Mouse (Mus musculus) forebrain, embryonic 10.5 days (tissue): ENCODE results near the gene Slc24a3. TPM values are rescaled to one million over a fixed set of nuclear protein-coding genes. Genes with fewer than 3 reads are reported as not detected.

Experiments
- DNase-seq: peaks from one replicate; pipeline ENCODE4 v3.0.0-alpha.2; 2017; ENCODE audit warnings: low spot score; ENCODE audit errors: extremely low spot score
- H3K27ac ChIP-seq: fragments of 300-500 bp; sonication (generic); 2 replicates; pipeline ENCODE4 v1.5.1; 2016; ENCODE audit warnings: mild to moderate bottlenecking
- H3K27me3 ChIP-seq: fragments of 300-500 bp; sonication (generic); 2 replicates; pipeline ENCODE4 v1.6.1; 2016; ENCODE audit warnings: mild to moderate bottlenecking; ENCODE audit not compliant: poor library complexity, severe bottlenecking
- H3K36me3 ChIP-seq: fragments of 300-500 bp; sonication (generic); replicated peaks from 2 replicates; pipeline ENCODE4 v1.6.1; 2016; ENCODE audit warnings: mild to moderate bottlenecking, moderate library complexity
- H3K4me1 ChIP-seq: fragments of 300-500 bp; sonication (generic); 2 replicates; pipeline ENCODE4 v1.6.1; 2016
- H3K4me3 ChIP-seq: fragments of 300-500 bp; sonication (generic); 2 replicates; pipeline ENCODE4 v1.5.1; 2016; ENCODE audit warnings: mild to moderate bottlenecking, moderate library complexity
- H3K9me3 ChIP-seq: fragments of 300-500 bp; sonication (generic); 2 replicates; pipeline ENCODE4 v1.6.1; 2016; ENCODE audit warnings: mild to moderate bottlenecking, moderate library complexity
- WGBS: fragments of 180-500 bp; shearing (Covaris S2); methylation state at CpG from one replicate; pipeline ENCODE4 v1.1.7; 2016; 5-methylcytosine and 5-hydroxymethylcytosine counted together
- polyA plus RNA-seq: library from polyadenylated mRNA; unstranded; fragments of >200 nt; fragmentation: Nextera tagmentation; extraction: Ambion mirVana; gene quantifications from 2 replicates; pipeline ENCODE4 v1.2.1, GENCODE M21; 2016

The Slc24a3 gene
- polyA plus RNA-seq, 1 experiment from 2014 or later: 0.16 TPM

DNA sequence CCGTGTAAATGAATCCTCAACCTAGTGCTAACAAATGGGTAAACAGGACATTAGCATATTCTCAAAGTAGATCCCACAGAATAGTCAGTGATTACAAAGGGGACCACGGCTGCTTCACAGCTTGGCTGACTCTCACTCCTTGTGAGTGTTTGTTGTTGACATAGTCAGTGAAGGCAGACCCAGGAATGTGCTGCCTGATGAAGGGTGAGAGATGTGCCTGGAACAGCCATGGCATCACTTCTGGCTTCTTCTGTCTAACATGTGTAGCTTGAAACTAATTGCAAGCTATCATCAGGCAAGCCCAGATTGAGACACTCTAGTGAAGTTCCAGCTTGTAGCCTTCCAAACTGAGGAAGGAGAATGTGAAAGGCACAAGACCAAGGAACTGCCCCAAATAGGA is 151.4 kb downstream of the Slc24a3 start:
- H3K36me3 ChIP-seq: no peaks in the 10 kb centered on the region
- H3K27me3 ChIP-seq: no peaks in the 10 kb centered on the region
- H3K4me3 ChIP-seq: no peak overlapping the region
- WGBS: 74% methylated on average over 2 of the region's 2 CpGs
- DNase-seq: no peak
- H3K4me1 ChIP-seq: no peaks in the 10 kb centered on the region
- no peak overlapping the region for H3K27ac ChIP-seq
- H3K9me3 ChIP-seq: no peaks in the 10 kb centered on the region

DNA sequence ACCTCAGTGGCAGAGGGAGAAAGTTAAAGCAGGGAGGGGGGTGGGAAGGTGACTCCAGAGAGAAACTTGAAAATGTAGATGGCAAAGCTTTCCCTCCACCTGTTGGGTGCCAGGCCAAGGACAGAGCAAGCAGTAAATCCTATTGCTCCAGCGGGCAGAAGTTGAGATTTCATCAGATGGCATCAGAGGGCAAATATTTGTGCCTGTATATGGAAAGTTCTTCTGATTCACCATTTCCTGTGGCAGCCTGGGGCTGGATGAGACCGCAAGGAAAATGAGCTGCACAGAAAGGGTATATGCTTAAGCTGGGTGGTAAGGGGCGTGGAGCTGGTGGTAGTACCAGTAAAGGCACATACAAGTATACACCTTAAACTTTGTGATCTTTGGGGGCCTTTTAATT is 153.7 kb downstream of the Slc24a3 start:
- Histone ChIP-seq H3K36me3 (no peaks in the 10 kb centered on the region), H3K27me3 (no peaks in the 10 kb centered on the region), H3K4me1 (no peaks in the 10 kb centered on the region), H3K27ac (no peak overlapping the region), H3K9me3 (no peaks in the 10 kb centered on the region), H3K4me3 (no peak overlapping the region)
- no peak for DNase-seq
- WGBS: 93% methylated on average over 3 of the region's 3 CpGs

DNA sequence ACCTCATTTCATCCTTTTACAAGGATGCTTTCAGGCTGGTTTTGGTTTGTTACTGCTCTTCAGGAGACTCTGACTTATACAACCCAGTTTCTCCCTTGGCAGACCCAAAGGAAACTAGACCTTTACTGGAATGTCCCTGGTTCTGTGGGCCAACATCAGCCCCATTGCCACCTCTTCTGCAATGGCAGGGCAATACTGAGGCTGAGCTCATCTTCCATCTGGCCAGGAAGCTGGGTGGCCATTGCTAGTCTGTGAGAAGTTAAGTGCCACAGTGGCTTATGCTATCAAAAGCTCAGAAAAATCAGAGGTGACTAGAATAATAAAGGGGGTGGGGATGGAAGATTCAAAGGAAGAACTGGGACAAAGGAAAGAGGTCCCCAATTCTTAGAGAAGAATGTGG is 154.2 kb downstream of the Slc24a3 start:
- no peak for DNase-seq
- Histone ChIP-seq H3K27me3 (no peaks in the 10 kb centered on the region), H3K36me3 (no peaks in the 10 kb centered on the region)

DNA sequence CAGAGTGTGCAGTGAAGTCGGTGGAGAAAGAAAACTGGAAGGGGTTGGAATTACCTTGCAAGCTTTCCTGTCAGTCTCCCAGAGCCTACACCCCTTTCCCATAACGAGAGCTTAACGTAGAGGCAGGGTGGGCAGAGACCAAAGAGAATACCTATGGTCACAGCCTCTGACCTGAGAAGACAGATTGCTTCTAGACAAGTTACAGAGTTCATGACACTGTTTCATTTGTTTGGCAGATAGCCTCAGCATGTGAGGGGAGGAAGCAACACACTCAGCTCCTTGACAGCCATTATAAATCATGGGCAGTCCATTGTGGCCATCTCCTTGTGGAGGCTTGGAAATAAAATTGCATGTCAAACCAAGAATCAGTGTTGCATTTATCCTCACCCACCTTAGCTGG is 156.9 kb downstream of the Slc24a3 start:
- DNase-seq: no peak
- Histone ChIP-seq H3K4me1 (no peaks in the 10 kb centered on the region), H3K4me3 (no peak overlapping the region), H3K27me3 (no peaks in the 10 kb centered on the region), H3K36me3 (no peaks in the 10 kb centered on the region), H3K27ac (no peak overlapping the region), H3K9me3 (no peaks in the 10 kb centered on the region)
- 85% methylated on average over 3 of the region's 3 CpGs for WGBS

More for the DNA sequence above, 154.2 kb downstream of the Slc24a3 start:
- Histone ChIP-seq H3K27ac (no peak overlapping the region), H3K4me3 (no peak overlapping the region), H3K9me3 (no peaks in the 10 kb centered on the region), H3K4me1 (no peaks in the 10 kb centered on the region)

DNA sequence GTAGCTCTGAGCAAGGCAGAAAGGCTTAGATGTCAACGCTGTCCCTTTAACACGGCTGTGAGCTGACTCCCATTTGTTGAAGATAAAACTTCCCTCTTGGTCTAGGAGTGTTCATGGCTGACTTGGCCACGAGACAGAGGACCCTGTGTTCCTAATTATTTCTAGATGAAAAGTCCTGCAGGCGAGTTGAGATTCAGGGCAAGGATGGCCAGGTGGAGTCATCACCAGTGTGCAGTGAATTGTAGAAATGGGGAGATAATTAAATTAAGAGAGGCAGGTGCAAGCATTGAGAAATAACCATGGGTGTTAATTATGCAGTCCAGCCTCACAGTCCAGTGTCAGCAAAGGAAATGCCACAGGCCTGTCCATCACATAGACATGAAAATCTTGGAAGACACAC is 158.3 kb downstream of the Slc24a3 start:
- H3K9me3 ChIP-seq: no peaks in the 10 kb centered on the region
- no peak for DNase-seq
- no peak overlapping the region for H3K27ac ChIP-seq
- 85% methylated on average over 4 of the region's 4 CpGs for WGBS
- H3K4me3 ChIP-seq: no peak overlapping the region
- H3K4me1 ChIP-seq: no peaks in the 10 kb centered on the region
- no peaks in the 10 kb centered on the region for H3K27me3 ChIP-seq
- H3K36me3 ChIP-seq: no peaks in the 10 kb centered on the region

DNA sequence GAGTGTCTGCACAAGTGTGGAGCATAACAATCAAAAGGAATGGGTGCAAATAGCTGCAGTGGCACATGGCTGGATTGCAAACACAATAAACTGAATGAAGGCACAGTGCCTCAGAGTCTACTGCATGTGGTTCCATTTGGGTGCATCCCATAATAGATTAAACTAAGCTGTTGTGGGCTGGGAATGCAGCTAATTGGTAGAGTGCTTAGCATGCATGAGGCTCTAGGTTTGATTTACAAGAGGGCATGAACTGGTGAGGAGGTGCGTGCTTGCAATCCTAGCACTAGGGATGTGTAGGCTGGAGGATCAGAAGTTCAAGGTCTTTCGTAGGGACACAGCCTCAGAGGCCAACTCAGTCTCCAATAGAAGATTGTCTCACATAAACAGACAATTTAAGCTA is 159.0 kb downstream of the Slc24a3 start:
- 89% methylated on average over 2 of the region's 2 CpGs for WGBS
- DNase-seq: no peak
- no peaks in the 10 kb centered on the region for H3K4me1 ChIP-seq

DNA sequence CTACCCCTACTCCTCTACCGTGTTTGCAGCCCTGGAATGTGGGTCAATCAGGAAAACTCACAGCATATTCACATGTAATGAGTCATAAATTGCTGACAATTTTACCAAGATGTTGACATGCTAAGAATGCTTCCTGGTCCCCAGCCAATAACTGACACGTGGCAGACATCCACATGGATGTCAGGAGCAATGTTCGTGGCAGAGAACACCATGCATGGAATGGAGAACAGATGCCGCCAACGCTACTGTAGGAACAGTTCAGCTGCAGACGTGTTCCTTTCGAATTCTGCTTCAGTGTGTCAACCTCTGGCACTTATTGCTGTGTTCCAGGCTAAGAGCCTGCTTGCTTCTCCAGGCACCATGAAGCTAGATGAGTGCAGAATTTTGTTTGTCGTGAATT is 162.2 kb downstream of the Slc24a3 start:
- no peak overlapping the region for H3K4me3 ChIP-seq
- H3K4me1 ChIP-seq: no peaks in the 10 kb centered on the region
- 87% methylated on average over 8 of the region's 8 CpGs for WGBS
- no peak for DNase-seq
- no peak overlapping the region for H3K27ac ChIP-seq
- no peaks in the 10 kb centered on the region for H3K9me3 ChIP-seq
- no peaks in the 10 kb centered on the region for H3K27me3 ChIP-seq
- H3K36me3 ChIP-seq: no peaks in the 10 kb centered on the region

More for the DNA sequence above, 159.0 kb downstream of the Slc24a3 start:
- H3K27me3 ChIP-seq: no peaks in the 10 kb centered on the region
- no peaks in the 10 kb centered on the region for H3K9me3 ChIP-seq
- no peaks in the 10 kb centered on the region for H3K36me3 ChIP-seq
- H3K4me3 ChIP-seq: no peak overlapping the region
- no peak overlapping the region for H3K27ac ChIP-seq

DNA sequence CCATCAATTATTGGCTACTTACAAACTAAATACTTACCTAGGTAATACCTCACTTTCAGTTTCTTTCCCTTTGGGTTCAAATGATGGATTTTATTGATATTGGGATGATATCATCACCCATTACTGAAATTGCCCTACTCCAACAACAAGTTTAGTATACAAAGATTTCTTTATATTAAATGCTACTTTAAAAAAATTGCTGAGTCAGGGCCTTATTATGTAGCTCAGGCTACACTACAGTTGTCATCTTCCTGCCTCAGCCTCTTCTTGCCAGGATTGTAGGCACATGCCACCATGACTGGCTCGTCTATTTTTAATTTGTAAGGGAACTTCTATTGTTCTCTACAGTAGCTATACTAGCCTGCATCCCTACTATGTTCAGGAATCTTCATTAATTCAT is 164.0 kb downstream of the Slc24a3 start:
- no peaks in the 10 kb centered on the region for H3K4me1 ChIP-seq
- H3K9me3 ChIP-seq: no peaks in the 10 kb centered on the region
- no peaks in the 10 kb centered on the region for H3K27me3 ChIP-seq
- H3K36me3 ChIP-seq: no peaks in the 10 kb centered on the region
- H3K4me3 ChIP-seq: no peak overlapping the region
- 91% methylated on average over 1 of the region's 1 CpGs for WGBS
- H3K27ac ChIP-seq: no peak overlapping the region
- no peak for DNase-seq

DNA sequence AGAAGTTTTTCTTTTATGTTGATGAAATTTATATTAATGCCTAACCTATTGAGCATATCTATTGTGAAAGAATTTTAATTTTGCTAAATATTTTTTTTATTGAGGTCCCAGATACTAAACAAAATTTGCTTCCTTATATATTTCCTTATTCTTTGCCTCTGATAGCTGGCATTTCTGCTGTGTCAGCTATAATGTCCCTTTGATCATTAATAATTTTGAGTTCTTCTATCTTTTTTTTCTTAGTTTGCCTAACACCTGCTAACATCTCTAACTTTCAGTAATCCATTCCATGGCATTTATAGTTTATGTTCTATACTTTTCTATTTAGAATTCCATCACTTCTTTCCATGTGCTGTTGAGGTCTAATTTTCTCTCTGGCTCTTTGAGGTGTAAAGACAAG is 165.9 kb downstream of the Slc24a3 start:
- Histone ChIP-seq H3K4me1 (no peaks in the 10 kb centered on the region), H3K4me3 (no peak overlapping the region), H3K27me3 (no peaks in the 10 kb centered on the region), H3K9me3 (no peaks in the 10 kb centered on the region), H3K36me3 (no peaks in the 10 kb centered on the region), H3K27ac (no peak overlapping the region)
- DNase-seq: no peak

DNA sequence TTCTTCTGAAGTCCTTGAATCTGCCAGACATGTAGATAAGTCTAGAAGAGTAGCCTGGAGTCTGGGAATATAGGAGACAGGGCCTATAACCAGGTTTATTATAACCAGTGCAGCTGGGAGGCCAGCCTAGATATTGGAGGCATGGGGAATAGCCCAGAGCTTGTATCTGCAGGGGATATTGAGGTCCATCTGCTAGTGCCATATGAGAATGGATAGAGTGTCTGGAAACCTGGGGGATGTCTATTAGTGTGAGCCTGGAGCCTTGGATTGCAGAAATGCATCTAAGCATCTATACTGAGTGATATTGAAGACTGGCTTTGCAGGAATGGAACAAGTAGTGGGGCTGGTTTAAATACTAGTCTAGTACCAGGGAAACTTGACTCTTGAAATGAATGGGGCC is 168.9 kb downstream of the Slc24a3 start:
- Histone ChIP-seq H3K4me1 (no peaks in the 10 kb centered on the region), H3K9me3 (no peaks in the 10 kb centered on the region), H3K4me3 (no peak overlapping the region), H3K36me3 (no peaks in the 10 kb centered on the region), H3K27me3 (no peaks in the 10 kb centered on the region), H3K27ac (no peak overlapping the region)
- no peak for DNase-seq

DNA sequence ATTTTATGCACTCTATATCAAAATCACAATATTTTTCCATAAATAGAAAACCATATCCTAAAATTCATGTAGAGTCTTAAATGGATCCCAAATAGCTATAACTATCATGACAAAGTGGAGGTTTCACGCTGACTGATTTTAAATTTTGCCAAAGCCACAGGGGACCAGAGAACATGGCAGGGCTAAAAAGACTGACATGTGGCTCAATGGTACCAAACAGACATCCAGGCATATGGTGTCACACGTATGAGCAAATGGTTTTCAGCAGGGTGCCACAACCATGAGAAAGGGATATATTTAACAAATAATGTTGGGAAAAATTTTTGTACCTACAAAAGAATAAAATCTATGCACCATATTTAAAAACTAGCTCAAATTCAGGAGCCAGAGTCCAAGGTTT is 173.3 kb downstream of the Slc24a3 start:
- WGBS: 86% methylated on average over 2 of the region's 2 CpGs
- Histone ChIP-seq H3K36me3 (no peaks in the 10 kb centered on the region), H3K4me3 (no peak overlapping the region), H3K9me3 (no peaks in the 10 kb centered on the region), H3K27ac (no peak overlapping the region), H3K27me3 (no peaks in the 10 kb centered on the region), H3K4me1 (no peaks in the 10 kb centered on the region)
- no peak for DNase-seq

DNA sequence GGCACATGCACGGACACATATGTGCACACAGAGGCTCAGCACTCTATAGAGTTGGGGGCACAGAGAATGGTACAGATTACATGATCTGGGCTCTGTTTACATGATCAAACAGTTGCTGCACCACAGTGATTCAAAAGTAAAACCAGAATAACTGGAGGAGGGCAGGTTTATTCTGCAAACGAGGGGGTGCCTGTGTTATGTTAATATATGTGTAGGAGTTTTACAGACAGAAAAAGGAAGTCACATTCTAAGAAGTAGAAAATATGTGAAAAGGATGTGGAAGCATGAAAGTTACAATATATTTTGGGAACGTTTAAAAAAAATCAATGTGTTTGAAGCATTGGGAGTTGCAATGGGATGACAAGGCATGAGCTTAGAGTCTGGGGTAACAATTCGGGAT is 175.4 kb downstream of the Slc24a3 start:
- H3K27me3 ChIP-seq: no peaks in the 10 kb centered on the region
- H3K4me1 ChIP-seq: no peaks in the 10 kb centered on the region
- no peaks in the 10 kb centered on the region for H3K9me3 ChIP-seq
- H3K36me3 ChIP-seq: no peaks in the 10 kb centered on the region
- no peak overlapping the region for H3K4me3 ChIP-seq
- no peak for DNase-seq
- no peak overlapping the region for H3K27ac ChIP-seq
- WGBS: 80% methylated on average over 4 of the region's 4 CpGs

DNA sequence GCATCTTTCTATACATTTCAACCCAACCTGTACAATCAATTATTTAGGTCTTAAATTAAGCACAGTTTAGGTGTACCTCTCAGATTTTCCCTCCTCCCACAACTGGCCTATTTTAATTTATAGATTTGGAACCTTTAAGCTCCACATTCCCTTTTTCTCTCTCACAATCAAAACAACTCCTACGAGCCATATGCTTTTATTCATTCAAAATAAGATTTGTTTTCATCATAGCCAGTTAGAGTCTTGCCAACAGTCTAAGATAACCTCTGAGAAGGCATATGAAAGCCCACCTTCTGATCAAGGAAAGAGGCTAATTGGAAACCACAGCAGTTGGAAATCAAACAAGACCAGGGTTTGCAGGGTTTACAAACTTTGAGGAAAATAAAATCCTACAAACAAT is 177.0 kb downstream of the Slc24a3 start:
- Histone ChIP-seq H3K27me3 (no peaks in the 10 kb centered on the region), H3K27ac (no peak overlapping the region), H3K4me3 (no peak overlapping the region), H3K9me3 (no peaks in the 10 kb centered on the region), H3K36me3 (no peaks in the 10 kb centered on the region), H3K4me1 (no peaks in the 10 kb centered on the region)
- 85% methylated on average over 1 of the region's 1 CpGs for WGBS
- DNase-seq: no peak

DNA sequence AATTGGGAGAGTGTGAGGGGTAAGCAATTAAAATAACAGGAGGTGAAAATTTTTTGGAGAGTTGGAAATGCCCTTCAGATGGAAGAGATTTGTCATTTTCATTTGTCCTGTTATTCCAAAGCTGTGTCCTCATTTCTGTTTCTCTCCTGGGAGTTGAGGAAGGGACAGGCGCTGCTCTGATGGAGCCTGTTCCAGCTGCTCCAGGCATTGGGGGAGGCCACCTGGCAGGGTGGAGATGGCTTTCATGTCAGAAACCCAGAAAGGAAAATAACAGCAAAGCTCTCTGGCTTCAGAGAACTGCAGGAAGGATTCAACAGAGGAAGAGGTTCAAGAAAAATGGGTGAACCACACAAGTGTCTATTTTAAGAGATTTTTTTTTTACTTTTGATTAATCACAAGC is 186.2 kb downstream of the Slc24a3 start:
- Histone ChIP-seq H3K27ac (no peak overlapping the region), H3K4me1 (no peaks in the 10 kb centered on the region), H3K9me3 (no peaks in the 10 kb centered on the region), H3K27me3 (no peaks in the 10 kb centered on the region), H3K4me3 (no peak overlapping the region), H3K36me3 (no peaks in the 10 kb centered on the region)
- 88% methylated on average over 1 of the region's 1 CpGs for WGBS
- no peak for DNase-seq
